Mouse (Mus musculus): ENCODE measurements around the gene Lin9.

GRCm38 (mm10) chr1:180622389-180622788 lies 18.6 kb upstream of the Lin9 start:
- TF ChIP-seq CTCF (IDR thresholded peaks at IDR 0.05; ENCODE audit: borderline replicate concordance, insufficient read depth, low read length) (no peak), POLR2A (IDR thresholded peaks at IDR 0.05; ENCODE audit: low read depth, low read length) (no peak)

Measured in embryonic fibroblast, embryonic 13.5 days (primary cell).